Mouse (Mus musculus): Measurements from ENCODE around the gene Adgrb2.

The Adgrb2 gene

GRCm38 (mm10) chr4:129985671-129986441 lies 1.2 kb downstream of the Adgrb2 start:
- in situ Hi-C loops (cut with MboI, MseI), result loop anchor here in 1 of 2 experiments (25.0 kb wide), 1 partner anchor 526 kb away; no protein-coding TSS in a partner anchor

- in situ Hi-C loops (cut with MboI, MseI), result loop anchor here in 1 of 2 experiments (25.0 kb wide), 1 partner anchor 524 kb away; no protein-coding TSS in a partner anchor
Measured at GRCm38 (mm10) chr4:129987825-129988504, 3.3 kb downstream of the Adgrb2 start.

- in situ Hi-C loops (cut with MboI, MseI), result loop anchor here in 1 of 2 experiments (25.0 kb wide), 1 partner anchor 522 kb away; no protein-coding TSS in a partner anchor
Measured at GRCm38 (mm10) chr4:129989925-129990324, 5.3 kb downstream of the Adgrb2 start.

- in situ Hi-C loops (cut with MboI, MseI), result loop anchor here in 1 of 2 experiments (25.0 kb wide), 1 partner anchor 520 kb away; no protein-coding TSS in a partner anchor
Measured at GRCm38 (mm10) chr4:129992720-129993119, 8.1 kb downstream of the Adgrb2 start.

GRCm38 (mm10) chr4:129993213-129993612 lies 8.5 kb downstream of the Adgrb2 start:
- in situ Hi-C loops (cut with MboI, MseI), result loop anchor here in 1 of 2 experiments (25.0 kb wide), 1 partner anchor 519 kb away; no protein-coding TSS in a partner anchor

- in situ Hi-C loops (cut with MboI, MseI), result loop anchor here in 1 of 2 experiments (25.0 kb wide), 1 partner anchor 518 kb away; no protein-coding TSS in a partner anchor
Measured at GRCm38 (mm10) chr4:129993944-129994695, 9.4 kb downstream of the Adgrb2 start.

- in situ Hi-C loops (cut with MboI, MseI), result loop anchor here in 1 of 2 experiments (25.0 kb wide), 1 partner anchor 518 kb away; no protein-coding TSS in a partner anchor
Measured at GRCm38 (mm10) chr4:129994728-129995127, 10.1 kb downstream of the Adgrb2 start.

GRCm38 (mm10) chr4:129995255-129995654 lies 10.6 kb downstream of the Adgrb2 start:
- in situ Hi-C loops (cut with MboI, MseI), result loop anchor here in 1 of 2 experiments (25.0 kb wide), 1 partner anchor 517 kb away; no protein-coding TSS in a partner anchor

- in situ Hi-C loops (cut with MboI, MseI), result loop anchor here in 1 of 2 experiments (25.0 kb wide), 1 partner anchor 516 kb away; no protein-coding TSS in a partner anchor
Measured at GRCm38 (mm10) chr4:129996015-129996414, 11.3 kb downstream of the Adgrb2 start.

- in situ Hi-C loops (cut with MboI, MseI), result loop anchor here in 1 of 2 experiments (25.0 kb wide), 1 partner anchor 514 kb away; no protein-coding TSS in a partner anchor
Measured at GRCm38 (mm10) chr4:129998124-129998523, 13.5 kb downstream of the Adgrb2 start.

GRCm38 (mm10) chr4:130001710-130002109 lies 17.0 kb downstream of the Adgrb2 start:
- in situ Hi-C loops (cut with MboI, MseI), result no loop called here

GRCm38 (mm10) chr4:130002157-130002556 lies 17.5 kb downstream of the Adgrb2 start:
- in situ Hi-C loops (cut with MboI, MseI), result no loop called here

GRCm38 (mm10) chr4:130005593-130005992 lies 20.9 kb downstream of the Adgrb2 start:
- in situ Hi-C loops (cut with MboI, MseI), result no loop called here

- in situ Hi-C loops (cut with MboI, MseI), result no loop called here
Measured at GRCm38 (mm10) chr4:130006533-130006932, 21.9 kb downstream of the Adgrb2 start.

- in situ Hi-C loops (cut with MboI, MseI), result no loop called here
Measured at GRCm38 (mm10) chr4:130009043-130009442, 24.4 kb downstream of the Adgrb2 start.

- in situ Hi-C loops (cut with MboI, MseI), result no loop called here
Measured at GRCm38 (mm10) chr4:130010723-130011122, 26.1 kb downstream of the Adgrb2 start.

GRCm38 (mm10) chr4:130012234-130012633 lies 27.6 kb downstream of the Adgrb2 start:
- in situ Hi-C loops (cut with MboI, MseI), result no loop called here

- in situ Hi-C loops (cut with MboI, MseI), result no loop called here
Measured at GRCm38 (mm10) chr4:130013111-130013510, 28.4 kb downstream of the Adgrb2 start.

- in situ Hi-C loops (cut with MboI, MseI), result no loop called here
Measured at GRCm38 (mm10) chr4:130016010-130016409, 31.3 kb downstream of the Adgrb2 start.

- in situ Hi-C loops (cut with MboI, MseI), result no loop called here
Measured at GRCm38 (mm10) chr4:130017036-130017674, 32.5 kb downstream of the Adgrb2 start.

- in situ Hi-C loops (cut with MboI, MseI), result no loop called here
Measured at GRCm38 (mm10) chr4:130022952-130023351, 38.3 kb downstream of the Adgrb2 start.
